Mouse (Mus musculus): ENCODE data around the gene Cars2.
A peak's percentile ranks its signal among the peaks of the same experiment; 100 is the strongest.
"Not testable (repeated sequence)": the region's sequence is repeated elsewhere in the genome, so short reads cannot be mapped to it uniquely, and the experiment has no call there.

The Cars2 gene

GRCm38 (mm10) chr8:11510971-11511370, 39.6 kb downstream of the Cars2 start:
- no peak for DNase-seq (ENCODE audit: low read depth)

- no peak for DNase-seq (ENCODE audit: low read depth)
Observed at GRCm38 (mm10) chr8:11508880-11509279, 41.7 kb downstream of the Cars2 start.

GRCm38 (mm10) chr8:11506802-11507201, 43.8 kb downstream of the Cars2 start:
- no peak for DNase-seq (ENCODE audit: low read depth)

GRCm38 (mm10) chr8:11506074-11506473, 44.5 kb downstream of the Cars2 start:
- DNase-seq (ENCODE audit: low read depth) = no peak

- no peak for DNase-seq (ENCODE audit: low read depth)
Observed at GRCm38 (mm10) chr8:11503476-11504232, 46.9 kb downstream of the Cars2 start.

- DNase-seq (ENCODE audit: low read depth) = no peak
Observed at GRCm38 (mm10) chr8:11498786-11499485, 51.6 kb downstream of the Cars2 start.

GRCm38 (mm10) chr8:11498281-11498680, 52.3 kb downstream of the Cars2 start:
- no peak for DNase-seq (ENCODE audit: low read depth)

- DNase-seq (ENCODE audit: low read depth) = peak; percentile 74
Observed at GRCm38 (mm10) chr8:11497017-11497990, 53.3 kb downstream of the Cars2 start, which contains the start of gene Naxd. TSS of gene Naxd (plus strand) at chr8:11497506.

- DNase-seq (ENCODE audit: low read depth) = not testable (repeated sequence)
Observed at GRCm38 (mm10) chr8:11492340-11492739, 58.2 kb downstream of the Cars2 start.

- DNase-seq (ENCODE audit: low read depth) = no peak
Observed at GRCm38 (mm10) chr8:11487229-11487628, 63.4 kb downstream of the Cars2 start.

GRCm38 (mm10) chr8:11486142-11486541, 64.4 kb downstream of the Cars2 start:
- DNase-seq (ENCODE audit: low read depth) = no peak

- DNase-seq (ENCODE audit: low read depth) = no peak
Observed at GRCm38 (mm10) chr8:11482537-11482936, 68.0 kb downstream of the Cars2 start.

- DNase-seq (ENCODE audit: low read depth) = no peak
Observed at GRCm38 (mm10) chr8:11481876-11482275, 68.7 kb downstream of the Cars2 start.

- no peak for DNase-seq (ENCODE audit: low read depth)
Observed at GRCm38 (mm10) chr8:11479591-11479990, 71.0 kb downstream of the Cars2 start.

- DNase-seq (ENCODE audit: low read depth) = no peak
Observed at GRCm38 (mm10) chr8:11478807-11479527, 71.6 kb downstream of the Cars2 start.

GRCm38 (mm10) chr8:11477811-11478761, 72.5 kb downstream of the Cars2 start, which contains the start of gene Rab20:
TSS of gene Rab20 (minus strand) at chr8:11478710.
- no peak for DNase-seq (ENCODE audit: low read depth)

- DNase-seq (ENCODE audit: low read depth) = no peak
Observed at GRCm38 (mm10) chr8:11477178-11477553, 73.4 kb downstream of the Cars2 start.

GRCm38 (mm10) chr8:11476338-11477177, 74.0 kb downstream of the Cars2 start:
- DNase-seq (ENCODE audit: low read depth) = peak; percentile 85

- no peak for DNase-seq (ENCODE audit: low read depth)
Observed at GRCm38 (mm10) chr8:11475876-11476275, 74.7 kb downstream of the Cars2 start.
